Mouse (Mus musculus): ENCODE results near the gene Mknk2. TPM values are rescaled to one million over a fixed set of nuclear protein-coding genes. Genes with fewer than 3 reads are reported as not detected.

The Mknk2 gene
- polyA plus RNA-seq (2014; fragmentation: Nextera tagmentation; extraction: Ambion mirVana) = 85.1 and 87.0 TPM in 2 replicates

GRCm38 (mm10) chr10:80677942-80678436 lies at the start of gene Mknk2:
Mknk2 (minus strand) TSS chr10:80678112.
- Histone ChIP-seq H3K27ac (ENCODE audit: low read depth, low read length) (peak within 1 kb of the TSS; percentile 98), H3K9ac (ENCODE audit: low read length) (peak within 1 kb of the TSS; percentile 86), H3K27me3 (ENCODE audit: control insufficient read depth, insufficient read depth, low read length) (no peaks in the 10 kb centered on the region), H3K4me3 (ENCODE audit: low read depth, low read length) (peak within 1 kb of the TSS; percentile 98), H3K36me3 (ENCODE audit: control insufficient read depth, insufficient read depth, low read length) (no peaks in the 10 kb centered on the region), H3K9me3 (ENCODE audit: control insufficient read depth, low read length) (no peaks in the 10 kb centered on the region), H3K4me2 (ENCODE audit: low read depth, low read length, severe bottlenecking) (peak within 1 kb of the TSS; percentile 80), H3K4me1 (replicated peaks; ENCODE audit: control insufficient read depth, insufficient read depth, low read length) (peaks cover 32% of the 10 kb centered on the region)
- DNase-seq (ENCODE audit: low spot score) = peak; percentile 76
- 44% methylated on average over 8 of the region's 8 CpGs for WGBS
- no peak for ATAC-seq (replicated peaks; ENCODE audit: low FRiP score)

- Histone ChIP-seq H3K4me2 (ENCODE audit: low read depth, low read length, severe bottlenecking) (no peak overlapping the region), H3K36me3 (ENCODE audit: control insufficient read depth, insufficient read depth, low read length) (peaks cover 51% of the 10 kb centered on the region), H3K4me3 (ENCODE audit: low read depth, low read length) (no peak overlapping the region), H3K9ac (ENCODE audit: low read length) (no peak overlapping the region), H3K27ac (ENCODE audit: low read depth, low read length) (no peak overlapping the region), H3K9me3 (ENCODE audit: control insufficient read depth, low read length) (no peaks in the 10 kb centered on the region), H3K27me3 (ENCODE audit: control insufficient read depth, insufficient read depth, low read length) (no peaks in the 10 kb centered on the region), H3K4me1 (replicated peaks; ENCODE audit: control insufficient read depth, insufficient read depth, low read length) (no peaks in the 10 kb centered on the region)
- WGBS = 86% methylated on average over 1 of the region's 1 CpGs
- no peak for ATAC-seq (replicated peaks; ENCODE audit: low FRiP score)
- DNase-seq (ENCODE audit: low spot score) = no peak
These were observed 39.4 kb upstream of the Mknk2 start for GRCm38 (mm10) chr10:80717281-80717680.

- no peak overlapping the region for H3K9ac ChIP-seq (ENCODE audit: low read length)
- 95% methylated on average over 3 of the region's 3 CpGs for WGBS
- H3K27me3 ChIP-seq (ENCODE audit: control insufficient read depth, insufficient read depth, low read length) = no peaks in the 10 kb centered on the region
- H3K27ac ChIP-seq (ENCODE audit: low read depth, low read length) = no peak overlapping the region
- ATAC-seq (replicated peaks; ENCODE audit: low FRiP score) (no peak), DNase-seq (ENCODE audit: low spot score) (no peak)
- H3K4me3 ChIP-seq (ENCODE audit: low read depth, low read length) = no peak overlapping the region
- H3K4me1 ChIP-seq (replicated peaks; ENCODE audit: control insufficient read depth, insufficient read depth, low read length) = no peaks in the 10 kb centered on the region
- no peak overlapping the region for H3K4me2 ChIP-seq (ENCODE audit: low read depth, low read length, severe bottlenecking)
- H3K36me3 ChIP-seq (ENCODE audit: control insufficient read depth, insufficient read depth, low read length) = peaks cover 38% of the 10 kb centered on the region
- H3K9me3 ChIP-seq (ENCODE audit: control insufficient read depth, low read length) = no peaks in the 10 kb centered on the region
These were observed 32.9 kb upstream of the Mknk2 start for GRCm38 (mm10) chr10:80710834-80711233.

GRCm38 (mm10) chr10:80705479-80705878 lies 27.6 kb upstream of the Mknk2 start:
- Histone ChIP-seq H3K36me3 (ENCODE audit: control insufficient read depth, insufficient read depth, low read length) (peaks cover 13% of the 10 kb centered on the region), H3K9ac (ENCODE audit: low read length) (no peak overlapping the region), H3K4me3 (ENCODE audit: low read depth, low read length) (no peak overlapping the region), H3K27me3 (ENCODE audit: control insufficient read depth, insufficient read depth, low read length) (no peaks in the 10 kb centered on the region), H3K4me2 (ENCODE audit: low read depth, low read length, severe bottlenecking) (no peak overlapping the region), H3K9me3 (ENCODE audit: control insufficient read depth, low read length) (no peaks in the 10 kb centered on the region), H3K27ac (ENCODE audit: low read depth, low read length) (no peak overlapping the region), H3K4me1 (replicated peaks; ENCODE audit: control insufficient read depth, insufficient read depth, low read length) (peaks cover 8% of the 10 kb centered on the region)
- ATAC-seq (replicated peaks; ENCODE audit: low FRiP score) (no peak), DNase-seq (ENCODE audit: low spot score) (no peak)
- WGBS = 78% methylated on average over 3 of the region's 3 CpGs

- DNase-seq (ENCODE audit: low spot score) = no peak
These were observed 27.1 kb upstream of the Mknk2 start for GRCm38 (mm10) chr10:80705033-80705432.

GRCm38 (mm10) chr10:80704418-80704817 lies 26.5 kb upstream of the Mknk2 start:
- Histone ChIP-seq H3K9me3 (ENCODE audit: control insufficient read depth, low read length) (no peaks in the 10 kb centered on the region), H3K4me1 (replicated peaks; ENCODE audit: control insufficient read depth, insufficient read depth, low read length) (peaks cover 9% of the 10 kb centered on the region), H3K4me2 (ENCODE audit: low read depth, low read length, severe bottlenecking) (no peak overlapping the region), H3K4me3 (ENCODE audit: low read depth, low read length) (no peak overlapping the region), H3K9ac (ENCODE audit: low read length) (no peak overlapping the region), H3K27ac (ENCODE audit: low read depth, low read length) (no peak overlapping the region), H3K36me3 (ENCODE audit: control insufficient read depth, insufficient read depth, low read length) (peaks cover 13% of the 10 kb centered on the region), H3K27me3 (ENCODE audit: control insufficient read depth, insufficient read depth, low read length) (no peaks in the 10 kb centered on the region)
- ATAC-seq (replicated peaks; ENCODE audit: low FRiP score) (no peak), DNase-seq (ENCODE audit: low spot score) (no peak)
- 87% methylated on average over 5 of the region's 5 CpGs for WGBS

More at GRCm38 (mm10) chr10:80705033-80705432, 27.1 kb upstream of the Mknk2 start:
- Histone ChIP-seq H3K36me3 (ENCODE audit: control insufficient read depth, insufficient read depth, low read length) (peaks cover 13% of the 10 kb centered on the region), H3K27me3 (ENCODE audit: control insufficient read depth, insufficient read depth, low read length) (no peaks in the 10 kb centered on the region), H3K9ac (ENCODE audit: low read length) (no peak overlapping the region), H3K4me1 (replicated peaks; ENCODE audit: control insufficient read depth, insufficient read depth, low read length) (peaks cover 8% of the 10 kb centered on the region), H3K9me3 (ENCODE audit: control insufficient read depth, low read length) (no peaks in the 10 kb centered on the region), H3K4me3 (ENCODE audit: low read depth, low read length) (no peak overlapping the region), H3K4me2 (ENCODE audit: low read depth, low read length, severe bottlenecking) (no peak overlapping the region), H3K27ac (ENCODE audit: low read depth, low read length) (no peak overlapping the region)
- ATAC-seq (replicated peaks; ENCODE audit: low FRiP score) = no peak
- 69% methylated on average over 3 of the region's 3 CpGs for WGBS

- Histone ChIP-seq H3K4me2 (ENCODE audit: low read depth, low read length, severe bottlenecking) (peak overlapping the region; percentile 71; the same call in 1 of the 2 replicates), H3K9ac (ENCODE audit: low read length) (no peak overlapping the region), H3K9me3 (ENCODE audit: control insufficient read depth, low read length) (no peaks in the 10 kb centered on the region), H3K4me1 (replicated peaks; ENCODE audit: control insufficient read depth, insufficient read depth, low read length) (peaks cover 9% of the 10 kb centered on the region), H3K4me3 (ENCODE audit: low read depth, low read length) (no peak overlapping the region), H3K27me3 (ENCODE audit: control insufficient read depth, insufficient read depth, low read length) (no peaks in the 10 kb centered on the region), H3K36me3 (ENCODE audit: control insufficient read depth, insufficient read depth, low read length) (peaks cover 9% of the 10 kb centered on the region), H3K27ac (ENCODE audit: low read depth, low read length) (no peak overlapping the region)
- DNase-seq (ENCODE audit: low spot score) (no peak), ATAC-seq (replicated peaks; ENCODE audit: low FRiP score) (no peak)
- WGBS = 92% methylated on average over 5 of the region's 5 CpGs
These were observed 25.7 kb upstream of the Mknk2 start for GRCm38 (mm10) chr10:80703643-80704042.

- H3K4me2 ChIP-seq (ENCODE audit: low read depth, low read length, severe bottlenecking) = peak overlapping the region; percentile 71
- H3K27me3 ChIP-seq (ENCODE audit: control insufficient read depth, insufficient read depth, low read length) = no peaks in the 10 kb centered on the region
- no peaks in the 10 kb centered on the region for H3K9me3 ChIP-seq (ENCODE audit: control insufficient read depth, low read length)
- H3K36me3 ChIP-seq (ENCODE audit: control insufficient read depth, insufficient read depth, low read length) = peaks cover 5% of the 10 kb centered on the region
- peaks cover 9% of the 10 kb centered on the region for H3K4me1 ChIP-seq (replicated peaks; ENCODE audit: control insufficient read depth, insufficient read depth, low read length)
- peak overlapping the region; percentile 18 for H3K27ac ChIP-seq (ENCODE audit: low read depth, low read length)
- peak overlapping the region; percentile 36 for H3K4me3 ChIP-seq (ENCODE audit: low read depth, low read length)
- ATAC-seq (replicated peaks; ENCODE audit: low FRiP score) (peak; percentile 91), DNase-seq (ENCODE audit: low spot score) (peak; percentile 97)
- WGBS = 2% methylated on average over 47 of the region's 47 CpGs
- H3K9ac ChIP-seq (ENCODE audit: low read length) = peak overlapping the region; percentile 37
These were observed 24.9 kb upstream of the Mknk2 start for GRCm38 (mm10) chr10:80702536-80703390.

Data from forebrain, embryonic 11.5 days (tissue).